Mouse (Mus musculus) urinary bladder, postnatal 25 days (tissue): Measurements from ENCODE around the gene Commd3.

Experiments
- DNase-seq: peaks from one replicate; pipeline ENCODE4 v3.0.0; 2022; ENCODE audit warnings: low spot score

The Commd3 gene

GRCm38 (mm10) chr2:18722208-18722830 lies 50.1 kb downstream of the Commd3 start:
- DNase-seq = no peak

- no peak for DNase-seq
These were observed 52.3 kb downstream of the Commd3 start for GRCm38 (mm10) chr2:18724462-18724861.
